Mouse (Mus musculus) spleen, adult 10 weeks (tissue): ENCODE results near the gene Ankub1. TPM values are rescaled to one million over a fixed set of nuclear protein-coding genes. Genes with fewer than 3 reads are reported as not detected.

Experiments used
- polyA plus RNA-seq: library from polyadenylated mRNA; stranded (reverse); fragments of 350-450 nt; fragmentation: Illumina TruSeq; extraction: RNeasy Lipid Tissue Mini Kit (QIAGEN cat#74804); gene quantifications from one replicate; pipeline ENCODE4 v1.2.3, GENCODE M21; 2015; ENCODE audit warnings: low replicate concordance; ENCODE audit not compliant: insufficient read depth

Ankub1 gene
- 0.46 TPM for polyA plus RNA-seq

DNA sequence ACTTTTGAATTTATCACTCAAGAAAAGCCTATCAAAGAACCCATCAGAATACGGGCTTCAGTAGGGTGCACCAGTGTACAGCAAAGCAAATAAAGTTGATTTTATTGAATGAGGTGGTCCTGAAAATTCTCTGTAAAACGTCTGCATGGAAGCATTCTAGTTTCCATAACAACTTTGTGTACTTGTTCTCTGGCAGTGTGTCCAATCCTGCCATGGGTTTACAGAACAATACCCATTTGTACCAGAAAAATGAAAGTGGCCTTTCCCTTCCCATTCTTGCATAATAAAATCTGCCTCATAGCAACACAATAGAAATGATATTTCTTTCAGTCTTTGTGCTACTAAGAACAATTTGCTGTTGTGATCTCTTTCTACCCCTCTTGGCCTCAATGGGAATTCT lies at the start of gene Ankub1:
TSS of gene Ankub1 (minus strand) at position 81 of the 400 bp plus-strand sequence.

DNA sequence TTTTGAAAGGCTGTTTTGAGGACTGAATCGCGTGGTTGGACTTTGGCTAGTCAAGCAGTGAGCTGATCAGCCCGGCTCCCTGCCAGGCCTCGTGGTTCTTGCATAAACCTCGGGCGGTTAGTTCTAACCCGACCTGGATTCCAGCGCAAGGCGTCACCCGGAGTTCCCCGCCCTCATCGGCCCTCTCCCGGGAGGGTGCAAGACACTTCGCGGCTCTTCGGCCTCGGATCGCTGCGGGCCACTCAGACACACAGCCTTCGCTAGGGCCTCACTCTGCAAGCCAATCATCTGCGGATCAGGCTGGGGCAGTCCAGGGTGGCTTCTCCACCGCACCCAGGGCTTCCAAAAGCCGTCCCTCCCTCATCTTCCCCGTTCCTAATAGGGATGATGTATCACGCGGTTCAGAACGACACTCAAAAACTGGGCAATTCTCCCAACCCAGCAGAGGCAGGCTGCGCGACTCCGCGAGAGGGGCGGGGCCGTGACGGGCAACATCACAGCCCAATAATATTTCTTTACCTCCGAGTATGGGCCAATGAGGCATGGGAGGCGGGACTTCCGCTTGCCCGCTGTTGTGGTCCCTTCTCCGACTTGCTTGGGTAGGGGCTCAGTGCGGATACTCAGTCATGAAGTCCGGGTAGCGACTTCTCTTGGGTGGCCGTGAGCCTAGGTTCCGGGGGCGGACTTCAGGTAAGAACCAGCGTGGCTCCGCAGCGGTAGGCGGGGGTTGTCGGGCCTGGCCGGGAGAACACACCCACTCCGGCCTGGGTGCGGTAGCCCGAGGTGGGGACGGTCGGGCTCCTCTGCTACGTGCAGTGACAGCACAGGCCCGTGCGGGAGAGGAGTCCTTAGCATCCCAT lies 43.1 kb upstream of the Ankub1 start, which contains the start of gene Rnf13:
TSS of gene Rnf13 (plus strand) at position 552 of the 860 bp plus-strand sequence.

DNA sequence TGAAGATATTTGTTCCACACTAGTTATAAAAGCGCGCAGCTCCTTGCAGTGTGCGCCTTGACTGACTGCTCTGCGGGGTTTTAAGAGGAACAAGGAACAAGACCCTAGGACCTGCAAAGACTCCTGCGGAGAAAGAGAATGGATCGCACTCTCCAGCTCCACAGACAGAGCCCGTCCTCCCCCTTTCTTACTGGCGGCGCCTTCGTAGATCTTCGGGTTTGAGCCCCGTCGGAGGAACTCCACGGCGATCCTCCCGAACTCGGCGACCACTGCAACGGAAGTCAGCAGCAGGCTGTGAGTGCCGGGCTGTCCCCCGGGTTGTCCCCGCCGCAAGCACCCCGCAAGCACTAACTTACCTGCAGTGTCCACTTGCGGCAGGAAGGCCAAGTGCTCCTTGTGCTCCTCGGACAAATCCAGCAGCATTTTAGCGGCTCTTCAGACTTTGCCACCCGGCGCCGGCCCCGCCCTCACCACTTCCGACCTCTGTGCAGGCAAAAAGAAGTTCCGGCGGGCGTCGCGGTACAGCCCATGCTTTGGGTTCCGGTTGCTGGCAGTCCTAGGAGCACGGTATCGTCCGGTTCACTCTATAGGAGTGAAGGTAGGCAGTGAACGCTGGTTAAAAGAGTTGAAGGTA lies 41.3 kb downstream of the Ankub1 start, which contains the start of gene Commd2:
TSS of gene Commd2 (minus strand) at position 485 of the 634 bp plus-strand sequence.

Other genes with a start within 250 kb of the Ankub1 start
- 10.6 TPM for gene Wwtr1, start 116.9 kb downstream of the Ankub1 start, polyA plus RNA-seq
- gene Commd2, start 41.1 kb downstream of the Ankub1 start, polyA plus RNA-seq = 46.0 TPM
- gene Rnf13, start 43.3 kb upstream of the Ankub1 start, polyA plus RNA-seq = 91.6 TPM
- gene Pfn2, start 155.3 kb upstream of the Ankub1 start, polyA plus RNA-seq = 9.4 TPM